Comparison of ENCODE assay signal across 16 mouse cellular contexts in the genomic region with DNA sequence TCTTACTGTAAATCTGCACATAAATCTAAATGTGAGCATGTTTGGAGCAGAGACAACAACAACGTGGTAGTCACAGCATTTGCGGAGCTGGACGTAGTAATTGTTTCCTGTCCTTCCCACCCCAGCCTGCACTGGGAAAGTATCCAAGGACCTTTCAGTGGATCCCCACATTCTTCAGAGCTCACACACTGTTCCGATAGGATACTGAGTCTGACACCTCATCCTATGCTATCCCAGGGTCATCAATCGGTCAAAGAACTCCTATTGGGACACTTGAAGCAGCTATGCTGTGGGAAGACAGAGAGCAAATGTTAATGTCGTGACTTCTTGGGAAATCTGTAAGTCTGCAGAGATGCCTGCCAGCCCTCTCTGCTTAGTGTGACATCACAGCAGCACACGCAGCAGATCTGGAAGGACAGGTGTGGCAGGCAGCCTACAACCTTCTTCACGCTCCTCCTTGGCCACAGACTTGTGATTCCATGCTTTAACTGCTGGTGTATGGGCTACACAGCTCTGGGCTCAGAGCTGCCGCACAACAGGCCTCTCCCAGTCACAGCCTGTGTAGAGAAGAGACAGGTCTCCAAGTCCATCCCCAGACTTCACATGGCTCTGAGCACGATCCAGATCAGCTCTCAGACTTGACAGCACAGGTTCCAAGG.
DNase-seq lines count a peak whose midpoint lies in the region; ATAC-seq lines count a peak whose summit lies in the region.
"Had no signal": no experiment of that assay in that cellular context is flagged by ENCODE, and none has a peak within 500 bp of the region (broad histone marks: within the 10 kb centered on the region; RNA-seq: fewer than 3 reads in every experiment).

No protein-coding gene starts in this region.

- WGBS in heart, embryonic 11.5 days (ENCODE audit: insufficient replicate concordance) = 55% methylated on average over 10 of the region's 10 CpGs
- 51% methylated on average over 10 of the region's 10 CpGs for WGBS in intestine, embryonic 16.5 days

- no peaks in the 10 kb centered on the region for H3K9me3 ChIP-seq in heart, embryonic 11.5 days (replicated peaks; ENCODE audit: control insufficient read depth, low read length)
- H3K9me3 ChIP-seq in intestine, embryonic 16.5 days (ENCODE audit: control insufficient read depth, low read length) = no peaks in the 10 kb centered on the region
- H3K9me3 ChIP-seq: forebrain, embryonic 15.5 days; liver, embryonic 13.5 days had no signal

- H3K27me3 ChIP-seq in heart, embryonic 11.5 days (ENCODE audit: control insufficient read depth, insufficient read depth, low read length) = no peaks in the 10 kb centered on the region
- H3K27me3 ChIP-seq in intestine, embryonic 16.5 days (replicated peaks; ENCODE audit: control insufficient read depth, insufficient read depth, low read length) = no peaks in the 10 kb centered on the region
- H3K27me3 ChIP-seq: forebrain, embryonic 15.5 days; liver, embryonic 13.5 days had no signal

- no peak overlapping the region for H3K4me3 ChIP-seq in heart, embryonic 11.5 days (ENCODE audit: low read depth, low read length)
- no peak overlapping the region for H3K4me3 ChIP-seq in intestine, embryonic 16.5 days (ENCODE audit: low read length)
- H3K4me3 ChIP-seq: forebrain, embryonic 15.5 days; liver, embryonic 13.5 days had no signal

- H3K36me3 ChIP-seq in heart, embryonic 11.5 days (ENCODE audit: control insufficient read depth, insufficient read depth, low read length) = no peaks in the 10 kb centered on the region
- H3K36me3 ChIP-seq in intestine, embryonic 16.5 days (ENCODE audit: control insufficient read depth, insufficient read depth, low read length) = no peaks in the 10 kb centered on the region
- H3K36me3 ChIP-seq: forebrain, embryonic 15.5 days; liver, embryonic 13.5 days had no signal

- no peak for ATAC-seq in heart, embryonic 11.5 days (replicated peaks; ENCODE audit: insufficient number of reproducible peaks, low FRiP score, low TSS enrichment)
- ATAC-seq in intestine, embryonic 16.5 days = peak; percentile 50
- ATAC-seq in cerebellum, adult (ENCODE audit: insufficient number of reproducible peaks, low FRiP score, low TSS enrichment) = no peak
- ATAC-seq: CD4-positive, CD25-positive, alpha-beta regulatory T cell, adult 4 months; forebrain, embryonic 15.5 days; hindbrain, postnatal 0 days; midbrain, embryonic 16.5 days had no signal

- H3K9ac ChIP-seq in heart, embryonic 11.5 days (ENCODE audit: low read depth, low read length) = 0 out of 2 replicates have a peak overlapping the region, but pooled peaks have one; percentile 16
- no peak overlapping the region for H3K9ac ChIP-seq in intestine, embryonic 16.5 days (ENCODE audit: low read depth, low read length)
- H3K9ac ChIP-seq: forebrain, embryonic 15.5 days; liver, embryonic 13.5 days had no signal

- no peak overlapping the region for H3K4me2 ChIP-seq in heart, embryonic 11.5 days
- H3K4me2 ChIP-seq in intestine, embryonic 16.5 days (ENCODE audit: low read depth, low read length) = no peak overlapping the region
- H3K4me2 ChIP-seq: forebrain, embryonic 15.5 days; liver, embryonic 13.5 days had no signal

- peaks cover 17% of the 10 kb centered on the region for H3K4me1 ChIP-seq in heart, embryonic 11.5 days (ENCODE audit: control insufficient read depth, insufficient read depth, low read length)
- H3K4me1 ChIP-seq in intestine, embryonic 16.5 days (ENCODE audit: control insufficient read depth, insufficient read depth, low read length) = no peaks in the 10 kb centered on the region

- no peak for DNase-seq in heart, adult 8-10 months (ENCODE audit: low spot score)
- DNase-seq in adipocyte (ENCODE audit: low spot score) = peak; percentile 36
- peak; percentile 80 for DNase-seq in lung, postnatal 10 days
- DNase-seq in spleen, adult 18-20 months = no peak
- DNase-seq: cerebellum, adult 8-10 months; layer of hippocampus, postnatal 36 days; liver, embryonic 13.5 days; right cerebral cortex, postnatal 25 days; thymus, adult 18-20 months had no signal

- no peak overlapping the region for H3K27ac ChIP-seq in heart, embryonic 11.5 days (ENCODE audit: low read depth, low read length)
- peak overlapping the region; percentile 23; the same call in 1 of the 2 replicates for H3K27ac ChIP-seq in intestine, embryonic 16.5 days (ENCODE audit: low read length)
- H3K27ac ChIP-seq: forebrain, embryonic 15.5 days; hindbrain, postnatal 0 days; liver, embryonic 13.5 days had no signal

Comparison
In these comparisons a context has a peak if more than half of its experiments do, and no peak if none do; other contexts are left out.
1. DNase-seq: peak in adipocyte (single experiment) and lung, postnatal 10 days (single experiment); none in heart, adult 8-10 months (single experiment) and spleen, adult 18-20 months (0 of 2).